Mouse (Mus musculus): ENCODE results near the gene Tex45. TPM values are rescaled to one million over a fixed set of nuclear protein-coding genes. Genes with fewer than 3 reads are reported as not detected.

Tex45 gene
- polyA plus RNA-seq (2015; fragmentation: Nextera tagmentation; extraction: Ambion mirVana) = not detected in 2 replicates

- H3K9me3 ChIP-seq (ENCODE audit: control insufficient read depth, low read length) = no peaks in the 10 kb centered on the region
- no peaks in the 10 kb centered on the region for H3K36me3 ChIP-seq (ENCODE audit: control insufficient read depth, insufficient read depth, low read length)
- H3K4me1 ChIP-seq (replicated peaks; ENCODE audit: control insufficient read depth, insufficient read depth, low read length) = peaks cover 2% of the 10 kb centered on the region; the same call in 1 of the 2 replicates
- ATAC-seq (ENCODE audit: low read depth) = no peak
- no peak within 1 kb of the TSS for H3K4me2 ChIP-seq (ENCODE audit: low read depth, low read length)
- no peak within 1 kb of the TSS for H3K4me3 ChIP-seq (ENCODE audit: low read length)
- H3K27ac ChIP-seq (ENCODE audit: low read length) = no peak within 1 kb of the TSS
- no peaks in the 10 kb centered on the region for H3K27me3 ChIP-seq (ENCODE audit: control insufficient read depth, insufficient read depth, low read depth, low read length)
- no peak within 1 kb of the TSS for H3K9ac ChIP-seq (ENCODE audit: low read length)
Measured at GRCm38 (mm10) chr8:3470562-3470961, at the start of gene Tex45. Gene Tex45, plus strand, starts transcription at chr8:3470862.

GRCm38 (mm10) chr8:3421507-3421906 is 49.2 kb upstream of the Tex45 start:
- Histone ChIP-seq H3K27me3 (ENCODE audit: control insufficient read depth, insufficient read depth, low read depth, low read length) (no peaks in the 10 kb centered on the region), H3K36me3 (ENCODE audit: control insufficient read depth, insufficient read depth, low read length) (no peaks in the 10 kb centered on the region), H3K9me3 (ENCODE audit: control insufficient read depth, low read length) (no peaks in the 10 kb centered on the region), H3K9ac (ENCODE audit: low read length) (no peak overlapping the region), H3K27ac (ENCODE audit: low read length) (no peak overlapping the region), H3K4me3 (ENCODE audit: low read length) (no peak overlapping the region), H3K4me2 (ENCODE audit: low read depth, low read length) (no peak overlapping the region), H3K4me1 (replicated peaks; ENCODE audit: control insufficient read depth, insufficient read depth, low read length) (peaks cover 5% of the 10 kb centered on the region; the same call in 1 of the 2 replicates)
- no peak for ATAC-seq (ENCODE audit: low read depth)
- 89% methylated on average over 5 of the region's 5 CpGs for WGBS

- Histone ChIP-seq H3K9me3 (ENCODE audit: control insufficient read depth, low read length) (no peaks in the 10 kb centered on the region), H3K4me3 (ENCODE audit: low read length) (no peak overlapping the region), H3K36me3 (ENCODE audit: control insufficient read depth, insufficient read depth, low read length) (peaks cover 2% of the 10 kb centered on the region; the same call in 1 of the 2 replicates), H3K9ac (ENCODE audit: low read length) (no peak overlapping the region), H3K4me2 (ENCODE audit: low read depth, low read length) (no peak overlapping the region), H3K27me3 (ENCODE audit: control insufficient read depth, insufficient read depth, low read depth, low read length) (no peaks in the 10 kb centered on the region), H3K27ac (ENCODE audit: low read length) (no peak overlapping the region), H3K4me1 (replicated peaks; ENCODE audit: control insufficient read depth, insufficient read depth, low read length) (no peaks in the 10 kb centered on the region)
- WGBS = 79% methylated on average over 5 of the region's 5 CpGs
- no peak for ATAC-seq (ENCODE audit: low read depth)
Measured at GRCm38 (mm10) chr8:3425217-3425616, 45.4 kb upstream of the Tex45 start.

GRCm38 (mm10) chr8:3426211-3426610 is 44.5 kb upstream of the Tex45 start:
- Histone ChIP-seq H3K4me2 (ENCODE audit: low read depth, low read length) (no peak overlapping the region), H3K36me3 (ENCODE audit: control insufficient read depth, insufficient read depth, low read length) (peaks cover 5% of the 10 kb centered on the region; the same call in 1 of the 2 replicates), H3K9ac (ENCODE audit: low read length) (no peak overlapping the region), H3K4me3 (ENCODE audit: low read length) (no peak overlapping the region), H3K9me3 (ENCODE audit: control insufficient read depth, low read length) (no peaks in the 10 kb centered on the region), H3K27me3 (ENCODE audit: control insufficient read depth, insufficient read depth, low read depth, low read length) (no peaks in the 10 kb centered on the region), H3K27ac (ENCODE audit: low read length) (no peak overlapping the region), H3K4me1 (replicated peaks; ENCODE audit: control insufficient read depth, insufficient read depth, low read length) (no peaks in the 10 kb centered on the region)
- WGBS = 78% methylated on average over 3 of the region's 3 CpGs
- peak; percentile 47; the same call in 1 of the 2 replicates for ATAC-seq (ENCODE audit: low read depth)

- 73% methylated on average over 2 of the region's 2 CpGs for WGBS
- Histone ChIP-seq H3K27ac (ENCODE audit: low read length) (no peak overlapping the region), H3K27me3 (ENCODE audit: control insufficient read depth, insufficient read depth, low read depth, low read length) (no peaks in the 10 kb centered on the region), H3K4me3 (ENCODE audit: low read length) (no peak overlapping the region), H3K4me1 (replicated peaks; ENCODE audit: control insufficient read depth, insufficient read depth, low read length) (no peaks in the 10 kb centered on the region), H3K4me2 (ENCODE audit: low read depth, low read length) (no peak overlapping the region), H3K9ac (ENCODE audit: low read length) (no peak overlapping the region), H3K36me3 (ENCODE audit: control insufficient read depth, insufficient read depth, low read length) (peaks cover 20% of the 10 kb centered on the region), H3K9me3 (ENCODE audit: control insufficient read depth, low read length) (no peaks in the 10 kb centered on the region)
- no peak for ATAC-seq (ENCODE audit: low read depth)
Measured at GRCm38 (mm10) chr8:3428426-3428825, 42.2 kb upstream of the Tex45 start.

- H3K27me3 ChIP-seq (ENCODE audit: control insufficient read depth, insufficient read depth, low read depth, low read length) = no peaks in the 10 kb centered on the region
- no peak overlapping the region for H3K4me2 ChIP-seq (ENCODE audit: low read depth, low read length)
- no peaks in the 10 kb centered on the region for H3K9me3 ChIP-seq (ENCODE audit: control insufficient read depth, low read length)
- peak; percentile 60; the same call in 1 of the 2 replicates for ATAC-seq (ENCODE audit: low read depth)
- H3K27ac ChIP-seq (ENCODE audit: low read length) = no peak overlapping the region
- H3K4me3 ChIP-seq (ENCODE audit: low read length) = no peak overlapping the region
- WGBS = 49% methylated on average over 2 of the region's 2 CpGs
- peaks cover 25% of the 10 kb centered on the region for H3K36me3 ChIP-seq (ENCODE audit: control insufficient read depth, insufficient read depth, low read length)
- no peak overlapping the region for H3K9ac ChIP-seq (ENCODE audit: low read length)
- H3K4me1 ChIP-seq (replicated peaks; ENCODE audit: control insufficient read depth, insufficient read depth, low read length) = no peaks in the 10 kb centered on the region
Measured at GRCm38 (mm10) chr8:3429966-3430365, 40.7 kb upstream of the Tex45 start.

- H3K4me1 ChIP-seq (replicated peaks; ENCODE audit: control insufficient read depth, insufficient read depth, low read length) = no peaks in the 10 kb centered on the region
- H3K27me3 ChIP-seq (ENCODE audit: control insufficient read depth, insufficient read depth, low read depth, low read length) = no peaks in the 10 kb centered on the region
- H3K9me3 ChIP-seq (ENCODE audit: control insufficient read depth, low read length) = no peaks in the 10 kb centered on the region
- H3K4me3 ChIP-seq (ENCODE audit: low read length) = no peak overlapping the region
- no peak overlapping the region for H3K27ac ChIP-seq (ENCODE audit: low read length)
- WGBS = 75% methylated on average over 3 of the region's 3 CpGs
- H3K36me3 ChIP-seq (ENCODE audit: control insufficient read depth, insufficient read depth, low read length) = peaks cover 28% of the 10 kb centered on the region
- H3K4me2 ChIP-seq (ENCODE audit: low read depth, low read length) = no peak overlapping the region
- H3K9ac ChIP-seq (ENCODE audit: low read length) = no peak overlapping the region
- no peak for ATAC-seq (ENCODE audit: low read depth)
Measured at GRCm38 (mm10) chr8:3431113-3431512, 39.5 kb upstream of the Tex45 start.

- ATAC-seq (ENCODE audit: low read depth) = no peak
- no peaks in the 10 kb centered on the region for H3K9me3 ChIP-seq (ENCODE audit: control insufficient read depth, low read length)
- no peaks in the 10 kb centered on the region for H3K4me1 ChIP-seq (replicated peaks; ENCODE audit: control insufficient read depth, insufficient read depth, low read length)
- no peaks in the 10 kb centered on the region for H3K27me3 ChIP-seq (ENCODE audit: control insufficient read depth, insufficient read depth, low read depth, low read length)
- H3K36me3 ChIP-seq (ENCODE audit: control insufficient read depth, insufficient read depth, low read length) = peaks cover 45% of the 10 kb centered on the region
- H3K27ac ChIP-seq (ENCODE audit: low read length) = no peak overlapping the region
- H3K9ac ChIP-seq (ENCODE audit: low read length) = no peak overlapping the region
- no peak overlapping the region for H3K4me3 ChIP-seq (ENCODE audit: low read length)
- WGBS = 77% methylated on average over 6 of the region's 6 CpGs
- H3K4me2 ChIP-seq (ENCODE audit: low read depth, low read length) = no peak overlapping the region
Measured at GRCm38 (mm10) chr8:3436492-3436891, 34.2 kb upstream of the Tex45 start.

GRCm38 (mm10) chr8:3439510-3439909 is 31.2 kb upstream of the Tex45 start:
- H3K4me1 ChIP-seq (replicated peaks; ENCODE audit: control insufficient read depth, insufficient read depth, low read length) = no peaks in the 10 kb centered on the region
- 75% methylated on average over 12 of the region's 12 CpGs for WGBS
- no peaks in the 10 kb centered on the region for H3K9me3 ChIP-seq (ENCODE audit: control insufficient read depth, low read length)
- peaks cover 29% of the 10 kb centered on the region for H3K36me3 ChIP-seq (ENCODE audit: control insufficient read depth, insufficient read depth, low read length)
- no peaks in the 10 kb centered on the region for H3K27me3 ChIP-seq (ENCODE audit: control insufficient read depth, insufficient read depth, low read depth, low read length)
- no peak overlapping the region for H3K27ac ChIP-seq (ENCODE audit: low read length)
- H3K4me2 ChIP-seq (ENCODE audit: low read depth, low read length) = no peak overlapping the region
- no peak overlapping the region for H3K4me3 ChIP-seq (ENCODE audit: low read length)
- ATAC-seq (ENCODE audit: low read depth) = no peak
- H3K9ac ChIP-seq (ENCODE audit: low read length) = no peak overlapping the region

GRCm38 (mm10) chr8:3449226-3449625 is 21.4 kb upstream of the Tex45 start:
- no peak overlapping the region for H3K27ac ChIP-seq (ENCODE audit: low read length)
- no peak overlapping the region for H3K9ac ChIP-seq (ENCODE audit: low read length)
- H3K27me3 ChIP-seq (ENCODE audit: control insufficient read depth, insufficient read depth, low read depth, low read length) = no peaks in the 10 kb centered on the region
- H3K36me3 ChIP-seq (ENCODE audit: control insufficient read depth, insufficient read depth, low read length) = peaks cover 43% of the 10 kb centered on the region
- no peaks in the 10 kb centered on the region for H3K4me1 ChIP-seq (replicated peaks; ENCODE audit: control insufficient read depth, insufficient read depth, low read length)
- no peak overlapping the region for H3K4me2 ChIP-seq (ENCODE audit: low read depth, low read length)
- H3K9me3 ChIP-seq (ENCODE audit: control insufficient read depth, low read length) = no peaks in the 10 kb centered on the region
- 89% methylated on average over 2 of the region's 2 CpGs for WGBS
- no peak for ATAC-seq (ENCODE audit: low read depth)
- no peak overlapping the region for H3K4me3 ChIP-seq (ENCODE audit: low read length)

All from lung, embryonic 16.5 days (tissue).